Mouse (Mus musculus): ENCODE measurements around the gene Plcb3.

Plcb3 gene

DNA sequence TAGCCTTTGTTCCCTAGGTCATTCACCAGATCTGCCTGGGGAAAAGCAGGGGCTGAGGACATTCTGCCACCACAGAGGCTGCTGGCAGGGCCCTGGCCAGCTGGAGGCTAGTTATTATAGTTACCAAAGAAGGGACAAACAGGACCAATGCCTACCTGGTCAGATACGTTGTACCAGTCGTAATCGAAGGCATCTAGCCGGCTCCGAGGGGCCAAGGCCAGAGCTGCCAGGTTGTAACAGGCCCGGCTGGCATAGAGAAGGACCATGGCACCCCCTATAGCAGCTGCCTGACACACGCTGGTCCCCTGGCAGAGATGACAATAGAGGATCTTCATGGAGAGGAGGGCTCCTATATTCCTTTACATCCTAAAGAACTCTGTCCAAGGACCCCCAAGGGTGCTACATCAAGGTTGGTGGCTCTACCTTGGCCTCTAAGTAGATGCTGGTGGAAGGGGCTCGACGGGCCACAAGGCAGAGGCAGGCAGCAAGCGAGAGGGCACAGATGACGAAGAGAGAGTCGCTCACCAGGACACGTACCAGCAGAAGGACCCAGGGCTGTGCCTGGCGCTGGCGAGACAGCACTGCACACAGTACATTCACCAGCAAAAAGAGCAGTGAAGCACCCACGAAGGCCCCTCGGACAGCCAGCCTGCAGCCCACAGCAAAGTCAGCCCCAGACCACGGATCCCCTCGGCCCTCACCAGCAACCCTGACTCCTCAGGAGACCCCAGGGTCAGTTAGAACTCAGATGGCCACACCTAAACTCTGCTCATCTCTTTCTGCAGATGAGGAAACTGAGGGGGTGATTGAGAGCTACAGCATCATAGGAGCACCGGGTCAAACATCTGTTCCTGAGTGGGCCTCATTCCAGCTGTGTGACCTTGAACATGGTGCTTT lies 36.9 kb downstream of the Plcb3 start:
- no peak for DNase-seq

GRCm38 (mm10) chr19:6937541-6938465 lies 38.5 kb downstream of the Plcb3 start:
- DNase-seq = no peak

- DNase-seq = peak in 1 of 2 experiments; percentile 66
These were observed 40.0 kb downstream of the Plcb3 start for GRCm38 (mm10) chr19:6936299-6936698.

- DNase-seq = no peak
These were observed 41.9 kb downstream of the Plcb3 start, which contains the start of gene Kcnk4 for GRCm38 (mm10) chr19:6934195-6934977. Kcnk4 (minus strand) TSS chr19:6934515.

- DNase-seq = peak in 1 of 2 experiments; percentile 52
These were observed 42.7 kb downstream of the Plcb3 start for GRCm38 (mm10) chr19:6933436-6934194.

GRCm38 (mm10) chr19:6933102-6933435 lies 43.2 kb downstream of the Plcb3 start:
- DNase-seq = no peak

- no peak for DNase-seq
These were observed 44.3 kb downstream of the Plcb3 start for GRCm38 (mm10) chr19:6932018-6932417.

DNA sequence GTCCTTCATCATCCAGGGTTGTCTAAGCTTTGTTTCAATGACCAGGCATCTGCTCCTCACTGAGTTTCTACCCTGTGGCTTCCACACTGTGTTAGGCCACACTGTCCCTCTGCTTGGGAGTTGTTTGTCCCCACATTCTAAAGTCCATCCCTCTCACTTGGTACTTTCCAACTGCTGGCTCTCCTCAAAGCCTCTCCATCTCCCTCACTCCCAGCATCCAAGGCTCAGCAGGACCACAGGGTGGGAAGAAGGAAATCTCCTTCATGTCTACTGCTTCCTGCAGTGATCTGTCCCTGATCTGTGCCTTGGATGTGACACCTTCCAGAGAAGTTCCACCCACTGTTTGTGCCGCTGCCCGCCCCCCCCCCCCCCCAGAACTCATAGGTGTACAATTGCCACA lies 45.3 kb downstream of the Plcb3 start:
- no peak for DNase-seq

GRCm38 (mm10) chr19:6928080-6928479 lies 48.2 kb downstream of the Plcb3 start:
- no peak for DNase-seq

- DNase-seq = peak in 1 of 2 experiments; percentile 77
These were observed 49.6 kb downstream of the Plcb3 start for GRCm38 (mm10) chr19:6926559-6927255.

DNA sequence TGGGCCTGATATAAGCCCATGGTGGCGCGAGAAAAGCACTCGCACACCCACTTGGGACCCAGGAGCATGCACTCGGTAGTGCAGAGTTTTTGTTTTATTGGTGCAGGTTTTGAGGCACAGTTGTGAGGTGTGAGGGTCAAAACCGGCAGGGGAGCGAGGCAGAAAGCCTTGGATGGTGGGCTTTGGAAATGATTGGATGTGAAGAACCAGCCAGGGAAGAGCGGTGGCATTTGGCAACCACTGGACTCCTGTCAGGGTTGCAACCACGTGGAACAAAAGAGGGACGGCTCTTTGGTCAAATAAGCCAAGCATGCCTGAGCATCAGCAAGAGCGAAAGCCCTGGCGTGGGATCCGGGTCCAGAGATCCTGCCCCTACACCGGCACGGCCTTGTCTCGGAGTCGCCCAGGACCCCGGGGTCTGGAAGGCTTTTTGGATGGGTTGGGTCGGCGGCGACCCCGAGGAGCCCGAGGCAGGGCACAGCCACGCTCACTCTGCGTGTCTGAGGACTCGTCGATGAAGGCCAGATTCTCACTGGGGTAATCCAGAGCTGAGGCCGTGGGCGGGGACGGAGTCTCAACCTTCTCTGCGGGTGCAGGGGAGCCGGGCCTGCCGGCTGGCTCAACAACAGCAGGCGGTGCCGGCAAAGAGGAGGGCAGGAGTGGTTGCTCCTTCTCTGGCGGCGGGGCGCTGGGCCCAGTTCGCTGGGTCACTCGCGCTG lies 50.5 kb downstream of the Plcb3 start:
- DNase-seq = peak in 1 of 2 experiments; percentile 44

GRCm38 (mm10) chr19:6925307-6925573 lies 51.0 kb downstream of the Plcb3 start, which contains the start of gene Catsperz:
Catsperz (minus strand) TSS chr19:6925380.
- no peak for DNase-seq

- peak; percentile 91 to 97 for DNase-seq
These were observed 51.6 kb downstream of the Plcb3 start for GRCm38 (mm10) chr19:6924461-6925306.

GRCm38 (mm10) chr19:6922901-6923735 lies 53.2 kb downstream of the Plcb3 start:
- DNase-seq = no peak

DNA sequence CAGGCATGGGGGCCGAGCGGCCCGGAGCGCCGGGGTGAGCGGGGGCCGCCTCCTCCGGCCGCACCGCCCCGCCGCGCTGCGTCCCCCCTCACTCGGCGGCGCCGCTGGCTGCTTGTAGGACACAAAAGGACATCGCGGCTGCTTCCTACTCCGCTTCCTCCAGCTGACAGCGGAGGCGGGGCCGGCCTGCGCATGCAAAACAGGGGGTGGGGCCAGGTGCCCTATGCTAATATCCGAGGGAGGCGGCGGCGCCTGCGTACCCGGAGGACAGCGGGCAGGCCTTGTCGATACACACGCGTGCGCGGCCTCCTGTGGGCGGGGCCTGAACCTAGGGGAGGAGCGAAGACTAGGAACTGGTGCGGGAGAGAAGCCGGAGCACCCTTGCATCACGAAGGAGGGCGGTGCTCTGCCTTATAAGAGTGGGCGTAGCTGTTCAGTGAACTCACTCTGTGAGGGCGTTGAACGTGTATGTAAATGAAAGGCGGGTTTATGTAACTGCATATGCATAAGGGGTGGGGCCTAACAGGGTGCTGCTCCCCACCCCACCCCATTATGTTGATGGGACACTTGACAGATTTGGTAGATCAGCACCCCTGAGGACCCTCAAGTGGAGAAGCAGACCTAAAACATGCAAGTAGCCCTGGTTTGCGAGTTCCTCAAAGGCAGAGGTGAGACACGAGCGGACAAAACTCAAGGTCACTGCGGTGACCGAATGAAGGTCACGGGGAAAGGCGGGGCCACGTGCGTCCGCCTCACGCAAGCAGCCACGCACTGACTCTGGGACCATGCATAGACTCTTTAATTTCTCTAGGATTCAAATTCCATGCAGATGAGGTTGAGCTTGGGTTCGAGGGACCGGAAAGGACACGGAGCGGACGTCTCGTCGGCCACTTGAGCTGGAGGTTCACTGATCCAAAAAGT lies 54.4 kb downstream of the Plcb3 start, which contains the start of gene Esrra:
Gene Esrra, minus strand, starts transcription at position 167 of the 921 bp plus-strand sequence.
- peak; percentile 100 for DNase-seq

DNA sequence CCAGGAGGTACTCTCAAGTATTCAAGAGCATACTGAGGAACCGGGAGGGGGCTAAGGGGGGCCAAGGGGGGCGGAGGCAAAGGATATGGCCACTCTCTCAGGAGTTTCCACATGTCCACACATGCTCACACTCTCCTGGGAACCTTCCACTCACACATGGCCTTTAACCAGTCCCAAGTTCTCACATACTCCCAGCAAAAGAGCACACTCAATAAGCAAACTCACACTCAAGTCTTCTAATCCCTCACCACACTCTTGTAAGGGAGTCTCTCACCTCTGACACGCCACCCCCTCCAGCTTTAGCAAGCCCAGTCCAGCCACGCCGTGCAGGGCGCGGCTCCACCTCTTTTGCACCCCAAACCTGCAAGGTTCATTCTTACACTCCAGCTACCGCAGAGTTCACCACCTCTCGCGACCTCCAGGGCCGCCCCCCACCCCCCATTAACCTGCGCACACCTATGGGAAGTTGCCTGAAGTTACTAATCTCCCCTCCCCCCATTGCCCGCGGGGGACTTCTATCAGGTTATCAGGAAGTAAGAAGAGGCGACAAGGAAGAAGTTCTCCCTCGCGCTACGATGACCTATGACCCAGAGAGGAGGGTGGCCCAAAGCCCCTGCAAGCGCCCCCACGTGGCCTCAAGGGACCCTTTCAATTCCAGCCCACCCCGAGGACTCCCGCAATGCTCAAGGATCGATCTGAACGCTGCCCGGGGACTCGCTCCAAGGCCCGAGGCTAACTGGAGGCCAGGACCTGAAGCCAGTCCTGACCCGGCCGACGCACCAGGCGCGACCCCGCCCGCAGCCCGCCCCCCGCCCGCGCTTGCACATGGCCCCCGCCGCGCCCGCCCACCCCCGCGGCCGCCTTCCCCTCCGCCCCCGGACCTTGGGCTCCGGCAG lies 55.3 kb downstream of the Plcb3 start:
- DNase-seq = peak in 1 of 2 experiments; percentile 67
